Mouse (Mus musculus): ENCODE results near the gene Abcg5.

DNA sequence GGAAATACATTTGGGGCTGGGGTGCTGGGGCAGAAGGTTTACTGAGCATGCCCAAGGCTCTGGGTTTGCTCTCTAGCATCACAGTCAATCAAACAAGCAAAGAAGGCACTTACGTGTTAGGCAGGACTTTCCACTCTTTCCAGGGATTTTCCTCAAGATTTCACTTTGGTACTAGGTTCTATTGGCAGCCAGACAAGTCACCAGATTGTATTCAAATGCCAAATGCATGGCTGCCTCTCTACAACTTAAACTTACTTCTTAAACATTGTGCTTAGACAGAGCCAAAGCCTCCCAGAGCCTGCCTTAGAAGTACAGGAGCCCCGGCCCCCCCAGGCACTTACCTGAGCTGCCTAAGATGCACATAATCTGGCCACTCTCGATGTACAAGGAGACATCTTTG lies 1.1 kb downstream of the Abcg5 start:
- no peak for TF ChIP-seq POLR2A (IDR thresholded peaks at IDR 0.05; ENCODE audit: insufficient read depth, low read length)
- TF ChIP-seq CTCF (IDR thresholded peaks at IDR 0.05; ENCODE audit: low read depth, low read length) = no peak
